8 mouse cellular contexts compared by ENCODE assay signal in genomic region chr1:165120349-165120898, GRCm38 (mm10). TPM values are rescaled to one million over a fixed set of nuclear protein-coding genes. Genes with fewer than 3 reads are reported as not detected.
DNase-seq lines count a peak whose midpoint lies in the region; ATAC-seq lines count a peak whose summit lies in the region.

No protein-coding gene starts in this region.

- DNase-seq in adrenal gland, adult (ENCODE audit: inconsistent age in 2 of 2, low spot score in 1 of 2), result peak; percentile 85 to 92
- peak; percentile 86 for DNase-seq in embryo, embryonic 10 days (ENCODE audit: low spot score)
- peak; percentile 92 for DNase-seq in gastrocnemius, postnatal 10 days
- DNase-seq in induced T-regulatory cell, adult 2 months (ENCODE audit: low read depth), result peak; percentile 86
- peak; percentile 88 to 90 for DNase-seq in left cerebral cortex, postnatal 10 days (ENCODE audit: extremely low spot score in 1 of 2, low spot score in 2 of 2)
- peak; percentile 93 to 95 for DNase-seq in right cerebral cortex, postnatal 10 days (ENCODE audit: low spot score in 2 of 2)
- DNase-seq in urinary bladder, postnatal 14 days (ENCODE audit: low spot score), result peak; percentile 88

- peak; percentile 96 for ATAC-seq in megakaryocyte-erythroid progenitor cell, adult 5-6 weeks (replicated peaks; ENCODE audit: low FRiP score, low TSS enrichment, poor library complexity, severe bottlenecking)

- intact Hi-C loops in left cerebral cortex, postnatal 10 days (cut with DNase I), result loop anchor here (5.0 kb wide), 4 partner anchors 83 to 803 kb away; partner anchors contain the start of gene Atp1b1

RNA-seq across cellular contexts. Expression of gene Tbx19, which starts 40.1 kb away (rescaled TPM):
- under 1 TPM; 0.16 to 0.19 TPM for total RNA-seq in gastrocnemius, postnatal 10 days (2021)
- total RNA-seq in left cerebral cortex, postnatal 10 days (2021), result not detected
- not detected in 2 replicates for total RNA-seq in megakaryocyte-erythroid progenitor cell, adult 5-6 weeks (2014; fragmentation: Nextera tagmentation)
- not detected in 2 replicates for total RNA-seq in megakaryocyte-erythroid progenitor cell, adult 5-6 weeks (2017)

Comparison
In these comparisons a context has a peak if more than half of its experiments do, and no peak if none do; other contexts are left out.
1. Peak in every context shown above with its lines: DNase-seq and ATAC-seq.